8 mouse cellular contexts compared by ENCODE assay signal in the genomic region with DNA sequence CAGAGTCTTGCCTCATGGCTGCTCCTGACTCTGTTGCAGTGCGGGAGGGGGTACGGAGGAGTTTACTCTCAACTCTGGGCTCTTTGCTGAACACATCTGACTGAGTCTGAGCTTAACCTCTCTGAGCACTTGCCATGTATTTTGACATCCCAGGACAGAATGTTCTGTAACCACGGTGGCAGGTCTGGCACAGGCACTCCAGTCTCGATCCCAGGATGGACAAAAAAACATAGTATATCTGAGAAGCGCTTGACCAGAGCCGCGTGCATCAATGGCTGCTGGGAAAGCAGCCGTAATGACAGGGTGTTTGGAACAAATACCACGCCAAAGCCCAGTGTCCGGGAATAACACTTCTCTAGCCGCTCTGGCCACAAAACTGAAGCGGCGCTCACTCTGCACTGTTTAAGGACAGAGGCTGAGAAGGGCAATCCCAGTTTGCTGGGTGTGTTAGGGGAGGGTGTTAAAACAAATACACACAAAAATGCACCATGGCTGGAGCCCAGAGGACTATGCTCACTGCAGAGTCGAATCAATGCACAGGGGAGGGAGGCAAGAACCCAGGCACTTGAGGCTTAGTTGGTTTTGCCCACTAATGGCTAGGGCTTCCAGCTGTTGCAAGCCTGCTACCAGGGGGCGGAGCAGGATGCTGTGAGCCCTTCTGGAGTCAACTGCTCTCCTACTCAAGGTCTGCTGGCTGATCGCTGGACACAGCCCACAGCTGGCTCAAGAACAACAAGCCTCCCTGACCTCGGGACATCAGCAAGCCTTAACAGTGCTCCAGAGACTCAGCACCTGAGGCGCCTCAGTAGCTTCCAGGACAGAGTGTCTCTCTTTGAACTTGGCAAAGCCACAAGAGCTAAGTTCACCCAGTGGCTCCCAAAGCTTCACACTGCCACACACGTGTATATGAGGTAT. TPM values are rescaled to one million over a fixed set of nuclear protein-coding genes. Genes with fewer than 3 reads are reported as not detected.
DNase-seq lines count a peak whose midpoint lies in the region; ATAC-seq and TF ChIP-seq lines count a peak whose summit lies in the region.

No protein-coding gene starts in this region.

- no peak for TF ChIP-seq CTCF in lung, postnatal 0 days (IDR thresholded peaks at IDR 0.05)

- peak overlapping the region; percentile 6; the same call in 1 of the 2 replicates for H3K4me2 ChIP-seq in lung, postnatal 0 days (replicated peaks; ENCODE audit: low read depth, low read length)

- H3K27me3 ChIP-seq in lung, postnatal 0 days (replicated peaks; ENCODE audit: insufficient read depth, low read length), result no peaks in the 10 kb centered on the region

- no peak overlapping the region for H3K4me3 ChIP-seq in lung, postnatal 0 days (ENCODE audit: low read depth, low read length)

- 27% methylated on average over 19 of the region's 19 CpGs for WGBS in lung, postnatal 0 days

- no peaks in the 10 kb centered on the region for H3K9me3 ChIP-seq in lung, postnatal 0 days (ENCODE audit: low read length)

- no peaks in the 10 kb centered on the region for H3K36me3 ChIP-seq in lung, postnatal 0 days (ENCODE audit: insufficient read depth, low read length)

- H3K9ac ChIP-seq in lung, postnatal 0 days (replicated peaks; ENCODE audit: low read depth), result no peak overlapping the region

- intact Hi-C loops in left cerebral cortex, postnatal 4 days (cut with DNase I), result no loop called here

- peak; percentile 87 for ATAC-seq in lung, postnatal 0 days

- peak; percentile 9 for DNase-seq in cerebellum, adult 11-12 months
- DNase-seq in cerebellum, postnatal 4 days (ENCODE audit: low spot score in 2 of 2), result no peak
- DNase-seq in gastrocnemius, adult 8-10 months (ENCODE audit: low spot score in 2 of 2), result peak; percentile 61 to 71
- peak; percentile 58 for DNase-seq in heart, postnatal 4 days
- peak; percentile 91 for DNase-seq in lung, postnatal 0 days (ENCODE audit: low spot score)
- no peak for DNase-seq in left cerebral cortex, postnatal 4 days
- DNase-seq in cerebellum, postnatal 36 days, result no peak
- DNase-seq in neural tube, embryonic 10.5 days (ENCODE audit: extremely low spot score, low spot score), result no peak

- TF ChIP-seq EP300 in lung, postnatal 0 days (IDR thresholded peaks at IDR 0.05), result peak; percentile 93

- peaks cover 6% of the 10 kb centered on the region; the same call in 1 of the 2 replicates for H3K4me1 ChIP-seq in lung, postnatal 0 days (ENCODE audit: insufficient read depth, low read depth, low read length)

- H3K27ac ChIP-seq in lung, postnatal 0 days (ENCODE audit: low read length), result peak overlapping the region; percentile 71

RNA-seq across cellular contexts. Expression of a gene that starts 23.0 kb away (rescaled TPM):
- 1 to 10 TPM; 3.1 to 7.2 (median 6.2) TPM for total RNA-seq in gastrocnemius, adult 8-10 months (2022)
- total RNA-seq in heart, postnatal 4 days (2021), result 10 to 100 TPM; 20.9 to 23.3 TPM
- 25.3 and 30.1 TPM in 2 replicates for polyA plus RNA-seq in lung, postnatal 0 days (2015; fragmentation: Nextera tagmentation; extraction: Ambion mirVana)
- 10 to 100 TPM; 64.3 to 70.4 TPM for total RNA-seq in left cerebral cortex, postnatal 4 days (2021)

Comparison
In these comparisons a context has a peak if more than half of its experiments do, and no peak if none do; other contexts are left out.
1. DNase-seq: peak in cerebellum, adult 11-12 months (single experiment), gastrocnemius, adult 8-10 months (2 of 2), heart, postnatal 4 days (single experiment) and lung, postnatal 0 days (single experiment); none in cerebellum, postnatal 4 days (0 of 2), left cerebral cortex, postnatal 4 days (single experiment), cerebellum, postnatal 36 days (0 of 2) and neural tube, embryonic 10.5 days (single experiment).